Mouse (Mus musculus): Measurements from ENCODE around the gene Nacad. TPM values are rescaled to one million over a fixed set of nuclear protein-coding genes. Genes with fewer than 3 reads are reported as not detected.

Nacad gene
- polyA plus RNA-seq, 1 experiment: 0.37 TPM

DNA sequence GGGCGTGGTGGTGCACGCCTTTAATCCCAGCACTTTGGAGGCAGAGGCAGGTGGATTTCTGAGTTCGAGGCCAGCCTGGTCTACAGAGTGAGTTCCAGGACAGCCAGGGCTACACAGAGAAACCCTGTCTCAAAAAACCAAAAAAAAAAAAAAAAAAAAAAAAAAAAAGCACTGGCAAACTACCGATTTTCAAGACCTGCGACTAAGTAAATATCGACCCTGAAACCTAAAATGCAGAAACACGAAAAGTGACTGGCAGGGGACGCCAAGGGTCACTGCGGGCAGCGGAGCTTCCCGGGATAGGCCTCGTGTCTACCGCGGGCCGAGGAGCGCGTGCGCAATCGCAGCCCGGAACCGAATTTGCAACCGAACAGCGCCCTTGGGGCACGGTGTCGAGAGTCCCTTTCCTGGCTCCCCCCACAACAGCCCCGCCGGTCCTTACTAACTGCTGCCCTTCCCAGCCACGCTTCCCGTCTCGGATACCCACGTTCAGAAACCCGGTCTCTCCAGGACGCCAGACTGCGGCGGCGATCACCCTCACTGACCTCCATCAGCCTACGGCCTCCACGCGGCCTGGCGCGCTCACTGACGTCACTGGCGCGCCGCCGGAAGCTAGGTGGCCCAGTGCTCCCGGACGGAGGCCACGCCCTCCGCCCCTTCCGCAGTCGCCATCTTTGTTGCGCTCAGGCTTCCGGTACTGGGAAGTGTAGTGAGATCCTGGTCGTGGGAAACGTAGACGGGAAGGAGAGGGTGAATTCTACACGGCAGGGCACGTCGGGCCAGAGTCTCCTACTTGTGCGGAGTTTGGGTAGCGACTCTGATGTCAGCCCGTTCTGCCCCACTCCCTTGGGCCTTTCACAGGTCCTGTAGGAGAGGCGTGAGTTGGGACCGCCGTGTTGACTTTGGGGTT lies 19.9 kb upstream of the Nacad start, which contains the start of gene Tbrg4:
TSS of gene Tbrg4 (minus strand) at position 590 of the 910 bp plus-strand sequence.
- Histone ChIP-seq H3K27me3 (ENCODE audit: control insufficient read depth, insufficient read depth, low read length) (no peaks in the 10 kb centered on the region), H3K4me1 (ENCODE audit: control insufficient read depth, insufficient read depth, insufficient read length) (peaks cover 17% of the 10 kb centered on the region), H3K36me3 (ENCODE audit: control insufficient read depth, insufficient read depth, low read length) (peaks cover 21% of the 10 kb centered on the region), H3K4me3 (ENCODE audit: extremely low read depth, insufficient read depth, insufficient read length) (peak within 1 kb of the TSS; percentile 67), H3K27ac (ENCODE audit: insufficient read depth, low read length) (peak within 1 kb of the TSS; percentile 91)
- TF ChIP-seq POLR2A (IDR thresholded peaks at IDR 0.05; ENCODE audit: low read depth, low read length) (peak; percentile 87), CTCF (IDR thresholded peaks at IDR 0.05; ENCODE audit: extremely low read depth, insufficient read depth, insufficient read length, insufficient replicate concordance) (peak; percentile 8; the same call in 1 of the 2 replicates)
- peak; percentile 87 to 91 for DNase-seq (ENCODE audit: low read depth in 1 of 2, low spot score in 2 of 2)
- WGBS: under 1% methylated on average over 66 of the region's 66 CpGs

DNA sequence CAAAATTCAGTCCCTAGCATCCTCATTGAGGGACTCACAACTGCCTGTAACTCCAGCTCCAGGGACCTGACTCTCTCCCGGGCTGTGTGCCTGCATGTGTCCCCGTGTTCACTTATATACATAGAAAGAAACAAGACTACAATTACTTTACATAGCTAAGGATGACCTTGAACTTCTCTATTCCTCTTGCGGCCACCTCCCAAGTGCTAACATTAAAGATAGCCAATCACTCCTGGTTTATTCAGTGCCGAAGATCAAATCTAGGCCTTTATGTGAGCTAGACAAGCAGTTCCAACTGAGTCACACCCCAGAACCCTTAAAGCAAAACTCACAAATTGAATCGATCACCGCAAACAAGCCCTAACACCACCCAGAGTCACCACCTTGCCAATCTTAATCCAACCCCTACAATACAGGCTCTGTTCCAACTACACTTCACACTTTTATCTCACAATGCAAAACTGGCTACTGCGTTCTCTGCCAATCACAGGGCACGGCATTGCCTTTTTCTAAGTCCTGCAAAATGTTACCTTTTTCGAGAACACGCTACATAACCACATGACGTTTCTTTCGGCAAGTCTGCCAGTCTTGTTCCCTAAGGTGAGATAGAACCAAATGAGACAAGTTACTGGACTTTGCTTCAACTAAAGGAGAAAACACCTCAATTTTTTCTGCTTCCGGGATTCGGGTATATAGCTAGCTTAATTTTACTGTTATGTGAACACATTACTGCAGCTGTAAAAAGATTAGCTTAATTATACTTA lies 18.9 kb upstream of the Nacad start:
- no peak for DNase-seq (ENCODE audit: low read depth in 1 of 2, low spot score in 2 of 2)
- TF ChIP-seq POLR2A (IDR thresholded peaks at IDR 0.05; ENCODE audit: low read depth, low read length): no peak
- peak overlapping the region; percentile 16; the same call in 1 of the 2 replicates for H3K4me3 ChIP-seq (ENCODE audit: extremely low read depth, insufficient read depth, insufficient read length)
- H3K36me3 ChIP-seq (ENCODE audit: control insufficient read depth, insufficient read depth, low read length): peaks cover 29% of the 10 kb centered on the region
- H3K27me3 ChIP-seq (ENCODE audit: control insufficient read depth, insufficient read depth, low read length): no peaks in the 10 kb centered on the region
- peaks cover 17% of the 10 kb centered on the region for H3K4me1 ChIP-seq (ENCODE audit: control insufficient read depth, insufficient read depth, insufficient read length)
- no peak overlapping the region for H3K27ac ChIP-seq (ENCODE audit: insufficient read depth, low read length)
- WGBS: 52% methylated on average over 14 of the region's 14 CpGs

DNA sequence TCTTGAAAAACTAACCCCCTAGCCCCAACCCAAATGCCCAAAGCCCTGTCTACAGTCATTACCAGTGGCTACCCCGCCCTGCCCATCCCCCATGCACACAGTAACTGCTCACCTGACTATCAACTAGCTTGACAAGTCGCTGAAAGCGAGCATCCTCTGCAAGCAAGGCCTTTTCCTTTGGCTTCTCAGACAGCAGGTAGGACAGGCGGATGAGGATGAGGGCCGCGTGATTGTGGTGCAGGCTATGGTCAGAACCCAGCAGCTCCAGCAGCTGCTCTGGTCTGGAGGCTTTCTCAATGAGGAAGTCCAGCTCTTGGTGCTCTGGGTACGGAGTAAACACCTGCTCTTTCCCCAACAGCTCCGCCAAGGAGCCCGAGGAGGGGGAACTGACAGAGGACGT lies 17.9 kb upstream of the Nacad start:
- H3K4me3 ChIP-seq (ENCODE audit: extremely low read depth, insufficient read depth, insufficient read length): no peak overlapping the region
- peaks cover 17% of the 10 kb centered on the region for H3K4me1 ChIP-seq (ENCODE audit: control insufficient read depth, insufficient read depth, insufficient read length)
- WGBS: 48% methylated on average over 10 of the region's 10 CpGs
- no peak for TF ChIP-seq CTCF (IDR thresholded peaks at IDR 0.05; ENCODE audit: extremely low read depth, insufficient read depth, insufficient read length, insufficient replicate concordance)
- TF ChIP-seq POLR2A (IDR thresholded peaks at IDR 0.05; ENCODE audit: low read depth, low read length): no peak
- H3K36me3 ChIP-seq (ENCODE audit: control insufficient read depth, insufficient read depth, low read length): peaks cover 40% of the 10 kb centered on the region
- H3K27me3 ChIP-seq (ENCODE audit: control insufficient read depth, insufficient read depth, low read length): no peaks in the 10 kb centered on the region
- no peak overlapping the region for H3K27ac ChIP-seq (ENCODE audit: insufficient read depth, low read length)
- DNase-seq (ENCODE audit: low read depth in 1 of 2, low spot score in 2 of 2): no peak

DNA sequence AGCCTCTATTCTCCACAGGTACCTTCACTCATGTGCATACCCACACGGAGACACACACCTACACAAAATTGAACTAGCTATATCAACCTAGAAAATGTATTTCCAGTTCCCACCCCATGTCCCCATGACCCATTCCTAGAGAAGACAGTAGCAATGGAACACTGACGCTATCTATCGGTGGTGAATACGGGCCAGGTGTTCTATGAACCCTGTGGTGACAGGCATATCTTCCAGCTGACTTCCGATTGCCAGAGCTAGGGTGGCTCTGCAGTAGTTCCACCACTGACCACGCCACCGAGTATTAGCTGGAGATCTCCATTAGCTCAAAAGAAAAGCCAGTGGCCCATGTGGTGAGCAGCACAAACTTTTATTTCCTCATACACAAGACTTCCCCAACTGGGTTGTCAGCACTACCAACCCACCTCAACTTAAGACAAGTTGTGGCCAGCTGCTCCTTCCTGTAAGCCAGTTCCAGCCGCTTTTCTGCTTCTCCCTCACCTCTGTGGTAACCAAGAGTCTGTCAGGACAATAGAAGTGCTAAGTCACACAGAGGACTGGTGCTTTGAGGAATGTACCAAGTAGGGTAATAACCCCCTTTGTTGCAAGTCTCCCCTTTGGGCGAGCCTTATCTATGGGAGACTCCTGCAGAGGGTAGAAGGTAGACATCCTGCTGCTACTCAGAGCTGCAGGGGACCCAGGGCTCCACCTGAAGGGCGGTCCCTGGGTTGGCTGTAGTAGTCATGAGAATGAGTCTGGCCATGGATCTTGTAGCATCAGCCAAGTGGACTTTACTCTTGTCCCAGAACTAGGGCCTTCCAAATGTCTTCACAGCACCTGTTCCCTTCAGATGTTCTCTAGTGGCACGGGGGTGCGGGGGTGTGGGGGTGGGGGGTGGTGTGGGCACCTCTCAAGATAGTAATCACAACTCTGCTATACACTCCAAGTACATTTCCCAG lies 9.7 kb upstream of the Nacad start:
- no peak overlapping the region for H3K27ac ChIP-seq (ENCODE audit: insufficient read depth, low read length)
- WGBS: 73% methylated on average over 12 of the region's 12 CpGs

DNA sequence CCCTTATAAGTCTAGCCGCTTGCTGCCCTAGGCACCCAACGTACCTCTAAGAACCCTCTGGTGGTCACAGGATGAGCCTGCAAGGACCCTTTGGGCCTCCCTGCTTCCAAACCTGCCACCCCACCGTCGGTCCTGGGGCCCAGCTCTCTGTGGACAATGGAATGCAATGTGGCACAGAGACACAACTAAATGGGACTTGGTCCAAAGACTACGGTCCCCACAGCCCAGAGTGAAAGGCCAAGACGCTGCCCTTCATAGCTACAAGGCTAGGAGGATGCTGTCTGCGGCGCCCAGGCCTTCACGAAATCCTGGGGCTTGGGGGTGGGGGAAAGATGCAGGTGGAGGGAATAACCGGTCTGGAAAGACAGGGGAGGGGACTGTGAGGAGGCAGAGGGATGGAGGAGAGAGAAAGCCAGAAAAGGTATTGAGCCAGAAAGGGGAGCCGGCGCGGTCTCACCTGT lies 802 bp downstream of the Nacad start:
- H3K4me3 ChIP-seq (ENCODE audit: extremely low read depth, insufficient read depth, insufficient read length): peak overlapping the region; percentile 22; the same call in 1 of the 2 replicates

More for the DNA sequence above, 9.7 kb upstream of the Nacad start:
- Histone ChIP-seq H3K27me3 (ENCODE audit: control insufficient read depth, insufficient read depth, low read length) (no peaks in the 10 kb centered on the region), H3K4me3 (ENCODE audit: extremely low read depth, insufficient read depth, insufficient read length) (no peak overlapping the region), H3K36me3 (ENCODE audit: control insufficient read depth, insufficient read depth, low read length) (peaks cover 53% of the 10 kb centered on the region), H3K4me1 (ENCODE audit: control insufficient read depth, insufficient read depth, insufficient read length) (no peaks in the 10 kb centered on the region)
- DNase-seq (ENCODE audit: low read depth in 1 of 2, low spot score in 2 of 2): no peak
- no peak for TF ChIP-seq POLR2A (IDR thresholded peaks at IDR 0.05; ENCODE audit: low read depth, low read length)

DNA sequence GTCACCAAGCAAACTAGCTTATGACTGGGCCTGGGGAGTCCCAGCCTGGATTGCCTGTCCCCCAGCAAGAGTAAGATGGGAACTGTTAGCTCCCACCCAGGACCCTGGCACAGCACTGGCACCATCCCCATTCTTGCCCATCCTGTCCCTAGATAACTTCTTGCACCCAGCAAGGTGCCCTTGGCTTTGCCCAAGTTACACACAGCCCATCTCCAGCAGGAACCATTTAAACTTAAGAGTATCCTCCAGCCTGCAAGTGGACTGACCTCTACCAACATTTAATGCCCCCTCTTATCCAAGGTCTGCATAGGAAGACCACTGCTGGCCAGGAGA lies 1.3 kb downstream of the Nacad start:
- Histone ChIP-seq H3K36me3 (ENCODE audit: control insufficient read depth, insufficient read depth, low read length) (0 out of 2 replicates have a peak, but pooled peaks cover 1% of the 10 kb centered on the region), H3K27ac (ENCODE audit: insufficient read depth, low read length) (no peak overlapping the region), H3K27me3 (ENCODE audit: control insufficient read depth, insufficient read depth, low read length) (peaks cover 4% of the 10 kb centered on the region; the same call in 1 of the 2 replicates), H3K4me1 (ENCODE audit: control insufficient read depth, insufficient read depth, insufficient read length) (peaks cover 9% of the 10 kb centered on the region), H3K4me3 (ENCODE audit: extremely low read depth, insufficient read depth, insufficient read length) (no peak overlapping the region)
- DNase-seq (ENCODE audit: low read depth in 1 of 2, low spot score in 2 of 2): no peak
- TF ChIP-seq POLR2A (IDR thresholded peaks at IDR 0.05; ENCODE audit: low read depth, low read length) (no peak), CTCF (IDR thresholded peaks at IDR 0.05; ENCODE audit: extremely low read depth, insufficient read depth, insufficient read length, insufficient replicate concordance) (no peak)

More for the DNA sequence above, 802 bp downstream of the Nacad start:
- peaks cover 4% of the 10 kb centered on the region; the same call in 1 of the 2 replicates for H3K27me3 ChIP-seq (ENCODE audit: control insufficient read depth, insufficient read depth, low read length)
- DNase-seq (ENCODE audit: low read depth in 1 of 2, low spot score in 2 of 2): no peak
- 0 out of 2 replicates have a peak, but pooled peaks cover 1% of the 10 kb centered on the region for H3K36me3 ChIP-seq (ENCODE audit: control insufficient read depth, insufficient read depth, low read length)
- TF ChIP-seq CTCF (IDR thresholded peaks at IDR 0.05; ENCODE audit: extremely low read depth, insufficient read depth, insufficient read length, insufficient replicate concordance) (no peak), POLR2A (IDR thresholded peaks at IDR 0.05; ENCODE audit: low read depth, low read length) (no peak)
- peaks cover 9% of the 10 kb centered on the region for H3K4me1 ChIP-seq (ENCODE audit: control insufficient read depth, insufficient read depth, insufficient read length)
- 36% methylated on average over 13 of the region's 13 CpGs for WGBS
- H3K27ac ChIP-seq (ENCODE audit: insufficient read depth, low read length): no peak overlapping the region

All from spleen, adult 2 months (tissue).